Mouse (Mus musculus) heart, embryonic 11.5 days (tissue): Measurements from ENCODE around the gene Gpc6. TPM values are rescaled to one million over a fixed set of nuclear protein-coding genes. Genes with fewer than 3 reads are reported as not detected.

Experiments
- ATAC-seq: fragments of 200-750 bp; cut with Nextera tagmentation; replicated peaks from 2 replicates; pipeline ENCODE4 v1.8.0; 2017; ENCODE audit warnings: moderate library complexity; ENCODE audit not compliant: insufficient number of reproducible peaks, low FRiP score, low TSS enrichment
- H3K27ac ChIP-seq: fragments of 300-500 bp; sonication (generic); 2 replicates; pipeline ENCODE4 v1.5.1; 2014; ENCODE audit warnings: mild to moderate bottlenecking, low read depth, low read length
- H3K27me3 ChIP-seq: fragments of 300-500 bp; sonication (generic); 2 replicates; pipeline ENCODE4 v1.6.1; 2014; ENCODE audit warnings: mild to moderate bottlenecking, low read length, mixed read lengths; ENCODE audit not compliant: control insufficient read depth, insufficient read depth
- H3K36me3 ChIP-seq: fragments of 300-500 bp; sonication (generic); 2 replicates; pipeline ENCODE4 v1.6.1; 2014; ENCODE audit warnings: mild to moderate bottlenecking, low read length, moderate library complexity, mixed read lengths; ENCODE audit not compliant: control insufficient read depth, insufficient read depth
- H3K4me1 ChIP-seq: fragments of 300-500 bp; sonication (generic); 2 replicates; pipeline ENCODE4 v1.6.1; 2014; ENCODE audit warnings: low read length; ENCODE audit not compliant: control insufficient read depth, insufficient read depth
- H3K4me2 ChIP-seq: fragments of 300-500 bp; sonication (generic); 2 replicates; pipeline ENCODE4 v1.6.1; 2014; ENCODE audit warnings: mild to moderate bottlenecking, moderate library complexity
- H3K4me3 ChIP-seq: fragments of 300-500 bp; sonication (generic); 2 replicates; pipeline ENCODE4 v1.5.1; 2014; ENCODE audit warnings: low read depth, low read length
- H3K9ac ChIP-seq: fragments of 300-500 bp; sonication (generic); 2 replicates; pipeline ENCODE4 v1.6.1; 2014; ENCODE audit warnings: mild to moderate bottlenecking, low read depth, low read length, moderate library complexity
- H3K9me3 ChIP-seq: fragments of 300-500 bp; sonication (generic); replicated peaks from 2 replicates; pipeline ENCODE4 v1.6.1; 2016; ENCODE audit warnings: low read length; ENCODE audit not compliant: control insufficient read depth
- WGBS: fragments of 180-500 bp; shearing (Covaris S2); extraction: QIAGEN DNeasy Blood & Tissue Kit; methylation state at CpG from one replicate; pipeline ENCODE4 v1.1.7; 2014; ENCODE audit not compliant: insufficient replicate concordance; 5-methylcytosine and 5-hydroxymethylcytosine counted together
- polyA plus RNA-seq: library from polyadenylated mRNA; unstranded; fragments of >200 nt; fragmentation: Nextera tagmentation; extraction: Ambion mirVana; gene quantifications from 2 replicates; pipeline ENCODE4 v1.2.1, GENCODE M21; 2014

Gene Gpc6
- polyA plus RNA-seq, 1 experiment from 2014 or later: 14.3 TPM

GRCm38 (mm10) chr14:117267823-117268601 lies 342.9 kb downstream of the Gpc6 start:
- no peak for ATAC-seq
- Histone ChIP-seq H3K9ac (no peak overlapping the region), H3K27me3 (no peaks in the 10 kb centered on the region), H3K4me3 (no peak overlapping the region), H3K36me3 (no peaks in the 10 kb centered on the region), H3K4me2 (no peak overlapping the region), H3K9me3 (no peaks in the 10 kb centered on the region), H3K27ac (no peak overlapping the region), H3K4me1 (no peaks in the 10 kb centered on the region)
- 45% methylated on average over 3 of the region's 3 CpGs for WGBS

- H3K27me3 ChIP-seq: no peaks in the 10 kb centered on the region
- no peaks in the 10 kb centered on the region for H3K36me3 ChIP-seq
- no peaks in the 10 kb centered on the region for H3K9me3 ChIP-seq
- no peak for ATAC-seq
- H3K4me2 ChIP-seq: no peak overlapping the region
- no peaks in the 10 kb centered on the region for H3K4me1 ChIP-seq
- no peak overlapping the region for H3K4me3 ChIP-seq
- WGBS: 88% methylated on average over 3 of the region's 3 CpGs
- H3K9ac ChIP-seq: no peak overlapping the region
- no peak overlapping the region for H3K27ac ChIP-seq
Measured at GRCm38 (mm10) chr14:117283631-117284030, 358.5 kb downstream of the Gpc6 start.

- H3K4me2 ChIP-seq: no peak overlapping the region
- no peaks in the 10 kb centered on the region for H3K4me1 ChIP-seq
- H3K4me3 ChIP-seq: no peak overlapping the region
- no peaks in the 10 kb centered on the region; the same call in 1 of the 2 replicates for H3K9me3 ChIP-seq
- no peaks in the 10 kb centered on the region for H3K36me3 ChIP-seq
- no peak for ATAC-seq
- 86% methylated on average over 4 of the region's 4 CpGs for WGBS
- no peak overlapping the region for H3K9ac ChIP-seq
- H3K27me3 ChIP-seq: no peaks in the 10 kb centered on the region
- no peak overlapping the region for H3K27ac ChIP-seq
Measured at GRCm38 (mm10) chr14:117293746-117294145, 368.6 kb downstream of the Gpc6 start.

- Histone ChIP-seq H3K36me3 (no peaks in the 10 kb centered on the region), H3K4me1 (no peaks in the 10 kb centered on the region), H3K27ac (no peak overlapping the region), H3K27me3 (no peaks in the 10 kb centered on the region), H3K9me3 (no peaks in the 10 kb centered on the region; the same call in 1 of the 2 replicates), H3K4me3 (no peak overlapping the region), H3K9ac (no peak overlapping the region), H3K4me2 (no peak overlapping the region)
- no peak for ATAC-seq
- WGBS: 86% methylated on average over 2 of the region's 2 CpGs
Measured at GRCm38 (mm10) chr14:117296207-117296838, 371.2 kb downstream of the Gpc6 start.

GRCm38 (mm10) chr14:117301019-117301418 lies 375.9 kb downstream of the Gpc6 start:
- no peak for ATAC-seq
- Histone ChIP-seq H3K36me3 (no peaks in the 10 kb centered on the region), H3K27me3 (no peaks in the 10 kb centered on the region), H3K4me3 (no peak overlapping the region), H3K27ac (no peak overlapping the region), H3K4me2 (no peak overlapping the region), H3K9ac (no peak overlapping the region), H3K4me1 (no peaks in the 10 kb centered on the region), H3K9me3 (no peaks in the 10 kb centered on the region)
- WGBS: 84% methylated on average over 3 of the region's 3 CpGs

GRCm38 (mm10) chr14:117303901-117304722 lies 379.0 kb downstream of the Gpc6 start:
- WGBS: 74% methylated on average over 8 of the region's 8 CpGs
- Histone ChIP-seq H3K36me3 (no peaks in the 10 kb centered on the region), H3K4me3 (no peak overlapping the region), H3K27me3 (no peaks in the 10 kb centered on the region), H3K4me2 (no peak overlapping the region), H3K9me3 (no peaks in the 10 kb centered on the region), H3K27ac (no peak overlapping the region), H3K9ac (no peak overlapping the region), H3K4me1 (0 out of 2 replicates have a peak, but pooled peaks cover 6% of the 10 kb centered on the region)
- ATAC-seq: no peak

- Histone ChIP-seq H3K4me1 (0 out of 2 replicates have a peak, but pooled peaks cover 6% of the 10 kb centered on the region), H3K4me3 (no peak overlapping the region), H3K9me3 (no peaks in the 10 kb centered on the region), H3K9ac (no peak overlapping the region), H3K27ac (no peak overlapping the region), H3K36me3 (no peaks in the 10 kb centered on the region), H3K27me3 (no peaks in the 10 kb centered on the region), H3K4me2 (no peak overlapping the region)
- ATAC-seq: no peak
- WGBS: 86% methylated on average over 2 of the region's 2 CpGs
Measured at GRCm38 (mm10) chr14:117304723-117305010, 379.6 kb downstream of the Gpc6 start.

- Histone ChIP-seq H3K27me3 (no peaks in the 10 kb centered on the region), H3K4me2 (no peak overlapping the region), H3K36me3 (no peaks in the 10 kb centered on the region), H3K4me3 (no peak overlapping the region), H3K27ac (no peak overlapping the region), H3K9ac (no peak overlapping the region), H3K4me1 (0 out of 2 replicates have a peak, but pooled peaks cover 6% of the 10 kb centered on the region), H3K9me3 (no peaks in the 10 kb centered on the region)
- WGBS: 73% methylated on average over 3 of the region's 3 CpGs
- ATAC-seq: no peak
Measured at GRCm38 (mm10) chr14:117309997-117310520, 384.9 kb downstream of the Gpc6 start.
